Mouse (Mus musculus) stomach, embryonic 14.5 days (tissue): Measurements from ENCODE around the gene Rabepk. TPM values are rescaled to one million over a fixed set of nuclear protein-coding genes. Genes with fewer than 3 reads are reported as not detected.

Source experiments
- ATAC-seq: fragments of 200-750 bp; cut with Nextera tagmentation; 2 replicates; pipeline ENCODE4 v1.8.0; 2017; ENCODE audit warnings: low read depth, moderate TSS enrichment; ENCODE audit not compliant: insufficient number of reproducible peaks, insufficient read depth, low FRiP score
- H3K27ac ChIP-seq: fragments of 300-500 bp; sonication (generic); 2 replicates; pipeline ENCODE4 v1.5.1; 2014; ENCODE audit warnings: mild to moderate bottlenecking, low read length, moderate library complexity, mixed read lengths
- H3K27me3 ChIP-seq: fragments of 300-500 bp; sonication (generic); 2 replicates; pipeline ENCODE4 v1.6.1; 2014; ENCODE audit warnings: low read length, control low read depth, mixed read lengths; ENCODE audit not compliant: control insufficient read depth, insufficient read depth
- H3K36me3 ChIP-seq: fragments of 300-500 bp; sonication (generic); 2 replicates; pipeline ENCODE4 v1.6.1; 2014; ENCODE audit warnings: mild to moderate bottlenecking, control low read depth, low read length, moderate library complexity, mixed read lengths; ENCODE audit not compliant: control insufficient read depth, insufficient read depth
- H3K4me1 ChIP-seq: fragments of 300-500 bp; sonication (generic); 2 replicates; pipeline ENCODE4 v1.6.1; 2014; ENCODE audit warnings: low read length, control low read depth, mixed read lengths; ENCODE audit not compliant: control insufficient read depth, insufficient read depth
- H3K4me2 ChIP-seq: fragments of 300-500 bp; sonication (generic); replicated peaks from 2 replicates; pipeline ENCODE4 v1.6.1; 2014; ENCODE audit warnings: low read depth, low read length, control low read depth
- H3K4me3 ChIP-seq: fragments of 300-500 bp; sonication (generic); 2 replicates; pipeline ENCODE4 v1.5.1; 2014; ENCODE audit warnings: low read depth, low read length, control low read depth
- H3K9ac ChIP-seq: fragments of 300-500 bp; sonication (generic); replicated peaks from 2 replicates; pipeline ENCODE4 v1.6.1; 2014; ENCODE audit warnings: low read depth, mild to moderate bottlenecking, control low read depth, low read length, moderate library complexity, mixed read lengths
- H3K9me3 ChIP-seq: fragments of 300-500 bp; sonication (generic); 2 replicates; pipeline ENCODE4 v1.6.1; 2016; ENCODE audit warnings: low read depth, low read length, control low read depth; ENCODE audit not compliant: control insufficient read depth
- WGBS: fragments of 180-500 bp; shearing (Covaris S2); extraction: QIAGEN DNeasy Blood & Tissue Kit; methylation state at CpG from one replicate; pipeline ENCODE4 v1.1.7; 2014; 5-methylcytosine and 5-hydroxymethylcytosine counted together
- polyA plus RNA-seq: library from polyadenylated mRNA; unstranded; fragments of >200 nt; fragmentation: Nextera tagmentation; extraction: Ambion mirVana; gene quantifications from 2 replicates; pipeline ENCODE4 v1.2.1, GENCODE M21; 2014

Rabepk gene
- polyA plus RNA-seq, 1 experiment from 2014 or later = 43.1 TPM

DNA sequence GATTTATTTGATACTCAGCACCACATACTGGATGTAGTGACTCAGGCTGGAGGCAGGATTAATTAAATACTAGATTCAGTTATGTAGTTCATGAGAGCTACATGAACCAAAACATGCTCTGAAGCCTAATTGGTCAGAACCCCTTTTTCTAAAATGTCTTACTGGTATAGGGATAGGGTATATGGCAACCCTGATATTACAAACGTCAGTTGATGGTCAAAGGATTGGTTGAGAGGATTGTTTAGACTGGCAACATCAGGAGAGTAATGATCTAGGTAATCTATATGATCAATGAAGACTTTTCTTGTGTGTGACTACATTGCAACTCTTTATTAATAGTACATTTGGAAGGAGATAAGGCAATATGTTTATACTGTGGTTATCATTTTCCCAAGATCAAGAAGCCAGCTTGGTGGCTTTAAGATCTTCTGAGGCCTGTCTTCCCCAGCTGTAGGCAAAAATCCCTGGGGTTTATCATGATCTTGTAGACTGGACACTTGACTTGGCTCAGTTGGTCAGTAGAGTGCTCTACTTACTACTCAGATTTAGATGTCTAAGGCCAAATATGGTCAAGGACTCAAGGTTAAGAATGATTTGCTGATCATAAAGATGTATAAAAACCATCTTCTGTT lies 22.4 kb downstream of the Rabepk start:
- no peak overlapping the region for H3K9ac ChIP-seq
- H3K4me3 ChIP-seq = no peak overlapping the region
- H3K36me3 ChIP-seq = peaks cover 75% of the 10 kb centered on the region
- no peak for ATAC-seq
- H3K4me1 ChIP-seq = peaks cover 28% of the 10 kb centered on the region
- no peaks in the 10 kb centered on the region for H3K9me3 ChIP-seq
- H3K27me3 ChIP-seq = no peaks in the 10 kb centered on the region
- no peak overlapping the region for H3K27ac ChIP-seq
- 56% methylated on average over 1 of the region's 1 CpGs for WGBS
- H3K4me2 ChIP-seq = no peak overlapping the region

DNA sequence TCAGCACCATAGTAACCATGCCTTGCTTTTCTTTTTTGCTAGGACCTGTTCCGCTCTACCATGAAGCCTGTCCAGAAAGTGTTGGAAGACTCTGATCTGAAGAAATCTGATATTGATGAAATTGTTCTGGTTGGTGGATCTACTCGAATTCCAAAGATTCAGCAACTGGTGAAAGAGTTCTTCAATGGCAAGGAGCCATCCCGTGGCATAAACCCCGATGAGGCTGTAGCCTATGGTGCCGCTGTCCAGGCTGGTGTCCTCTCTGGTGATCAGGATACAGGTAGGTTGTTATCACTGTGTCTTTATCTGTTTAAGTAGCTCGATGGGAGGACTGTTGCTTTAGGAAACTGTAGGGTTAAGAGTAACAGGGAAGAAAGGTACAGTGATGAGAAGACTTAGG lies 25.2 kb downstream of the Rabepk start:
- Histone ChIP-seq H3K4me2 (peak overlapping the region; percentile 64), H3K27me3 (no peaks in the 10 kb centered on the region), H3K27ac (no peak overlapping the region), H3K36me3 (peaks cover 64% of the 10 kb centered on the region), H3K4me1 (peaks cover 34% of the 10 kb centered on the region), H3K4me3 (peak overlapping the region; percentile 98), H3K9me3 (no peaks in the 10 kb centered on the region), H3K9ac (no peak overlapping the region)
- ATAC-seq = no peak
- whole genome bisulfite sequencing = 91% methylated on average over 6 of the region's 6 CpGs

DNA sequence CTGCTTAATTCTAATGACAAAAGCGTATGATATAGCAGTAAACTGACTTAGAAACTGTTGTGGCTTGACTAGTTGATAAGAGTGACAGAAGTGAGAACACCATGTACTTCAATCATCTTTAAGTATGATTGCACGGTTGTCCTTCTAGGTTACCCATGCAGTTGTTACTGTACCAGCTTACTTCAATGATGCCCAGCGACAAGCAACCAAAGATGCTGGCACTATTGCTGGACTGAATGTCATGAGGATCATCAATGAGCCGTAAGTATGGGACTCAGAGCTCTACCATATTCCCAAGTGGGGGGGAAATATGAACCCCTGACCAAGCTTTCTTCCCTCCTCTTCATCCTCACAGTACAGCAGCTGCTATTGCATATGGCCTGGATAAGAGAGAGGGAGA lies 26.0 kb downstream of the Rabepk start:
- H3K27me3 ChIP-seq = no peaks in the 10 kb centered on the region
- ATAC-seq = no peak
- peak overlapping the region; percentile 25; the same call in 1 of the 2 replicates for H3K9ac ChIP-seq
- no peaks in the 10 kb centered on the region for H3K9me3 ChIP-seq
- peaks cover 56% of the 10 kb centered on the region for H3K36me3 ChIP-seq
- WGBS = 84% methylated on average over 4 of the region's 4 CpGs
- H3K4me1 ChIP-seq = peaks cover 34% of the 10 kb centered on the region
- peak overlapping the region; percentile 64 for H3K4me2 ChIP-seq
- peak overlapping the region; percentile 98 for H3K4me3 ChIP-seq
- no peak overlapping the region for H3K27ac ChIP-seq

DNA sequence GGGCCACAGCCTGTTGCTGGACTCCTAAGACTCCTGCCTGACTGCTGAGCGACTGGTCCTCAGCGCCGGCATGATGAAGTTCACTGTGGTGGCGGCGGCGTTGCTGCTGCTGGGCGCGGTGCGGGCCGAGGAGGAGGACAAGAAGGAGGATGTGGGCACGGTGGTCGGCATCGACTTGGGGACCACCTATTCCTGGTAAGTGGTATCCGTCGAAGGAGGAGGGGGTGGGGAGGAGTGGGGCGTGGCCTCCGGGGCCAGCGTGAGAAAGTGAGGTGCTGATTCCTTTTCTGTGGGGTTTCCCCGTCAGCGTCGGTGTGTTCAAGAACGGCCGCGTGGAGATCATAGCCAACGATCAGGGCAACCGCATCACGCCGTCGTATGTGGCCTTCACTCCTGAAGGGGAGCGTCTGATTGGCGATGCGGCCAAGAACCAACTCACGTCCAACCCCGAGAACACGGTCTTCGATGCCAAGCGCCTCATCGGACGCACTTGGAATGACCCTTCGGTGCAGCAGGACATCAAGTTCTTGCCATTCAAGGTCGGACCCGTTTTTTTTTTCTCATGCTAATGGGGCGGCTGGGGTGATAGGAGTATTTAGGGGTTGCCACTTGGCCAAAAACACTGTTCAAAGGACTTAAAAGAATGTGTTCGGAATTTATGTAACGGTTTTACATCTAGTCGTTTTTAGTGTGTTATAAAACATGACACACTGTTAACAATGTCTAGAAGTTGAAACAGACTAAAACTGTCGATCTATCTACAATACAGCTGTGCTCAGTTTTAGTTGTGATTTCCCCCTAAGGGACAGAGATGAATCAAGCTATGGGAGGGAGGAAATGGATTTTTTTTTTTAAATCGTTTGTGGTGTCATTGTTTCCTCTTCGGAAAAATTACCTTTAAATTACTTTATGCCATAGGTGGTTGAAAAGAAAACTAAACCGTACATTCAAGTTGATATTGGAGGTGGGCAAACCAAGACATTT lies 27.2 kb downstream of the Rabepk start:
- Histone ChIP-seq H3K9me3 (no peaks in the 10 kb centered on the region), H3K4me3 (peak overlapping the region; percentile 98), H3K9ac (peak overlapping the region; percentile 99), H3K4me2 (peak overlapping the region; percentile 64), H3K27me3 (no peaks in the 10 kb centered on the region), H3K4me1 (peaks cover 34% of the 10 kb centered on the region), H3K36me3 (peaks cover 45% of the 10 kb centered on the region), H3K27ac (peak overlapping the region; percentile 91)
- WGBS = 3% methylated on average over 50 of the region's 50 CpGs
- ATAC-seq = no peak; the same call in 1 of the 2 replicates

DNA sequence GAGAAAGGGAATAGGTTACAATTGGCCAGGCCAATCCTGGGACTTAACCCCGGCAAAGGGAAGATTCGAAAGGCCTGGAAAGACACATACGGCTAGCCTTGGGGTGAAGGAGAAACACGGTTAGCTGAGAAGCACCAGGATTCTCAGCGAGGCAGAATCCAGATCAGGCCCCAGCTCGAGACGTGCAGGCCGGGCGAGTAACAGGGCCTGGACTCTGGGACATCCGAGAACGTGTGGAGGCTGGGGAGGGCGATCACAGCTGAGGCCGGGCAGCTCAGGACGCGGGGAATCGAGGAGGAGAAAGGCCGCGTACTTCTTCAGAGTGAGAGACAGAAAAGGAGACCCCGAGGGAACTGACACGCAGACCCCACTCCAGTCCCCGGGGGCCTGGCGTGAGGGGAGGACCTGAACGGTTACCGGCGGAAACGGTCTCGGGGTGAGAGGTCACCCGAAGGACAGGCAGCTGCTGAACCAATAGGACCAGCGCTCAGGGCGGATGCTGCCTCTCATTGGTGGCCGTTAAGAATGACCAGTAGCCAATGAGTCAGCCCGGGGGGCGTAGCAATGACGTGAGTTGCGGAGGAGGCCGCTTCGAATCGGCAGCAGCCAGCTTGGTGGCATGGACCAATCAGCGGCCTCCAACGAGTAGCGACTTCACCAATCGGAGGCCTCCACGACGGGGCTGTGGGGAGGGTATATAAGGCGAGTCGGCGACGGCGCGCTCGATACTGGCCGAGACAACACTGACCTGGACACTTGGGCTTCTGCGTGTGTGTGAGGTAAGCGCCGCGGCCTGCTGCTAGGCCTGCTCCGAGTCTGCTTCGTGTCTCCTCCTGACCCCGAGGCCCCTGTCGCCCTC lies 28.1 kb downstream of the Rabepk start, which contains the start of gene Hspa5:
TSS of gene Hspa5 (plus strand) at position 603 of the 859 bp plus-strand sequence.
- ATAC-seq = peak; percentile 99
- Histone ChIP-seq H3K9me3 (no peaks in the 10 kb centered on the region), H3K27me3 (no peaks in the 10 kb centered on the region), H3K27ac (peak within 1 kb of the TSS; percentile 91), H3K36me3 (peaks cover 36% of the 10 kb centered on the region), H3K9ac (peak within 1 kb of the TSS; percentile 99), H3K4me1 (peaks cover 34% of the 10 kb centered on the region), H3K4me3 (peak within 1 kb of the TSS; percentile 98), H3K4me2 (peak within 1 kb of the TSS; percentile 74)
- under 1% methylated on average over 59 of the region's 60 CpGs for WGBS

DNA sequence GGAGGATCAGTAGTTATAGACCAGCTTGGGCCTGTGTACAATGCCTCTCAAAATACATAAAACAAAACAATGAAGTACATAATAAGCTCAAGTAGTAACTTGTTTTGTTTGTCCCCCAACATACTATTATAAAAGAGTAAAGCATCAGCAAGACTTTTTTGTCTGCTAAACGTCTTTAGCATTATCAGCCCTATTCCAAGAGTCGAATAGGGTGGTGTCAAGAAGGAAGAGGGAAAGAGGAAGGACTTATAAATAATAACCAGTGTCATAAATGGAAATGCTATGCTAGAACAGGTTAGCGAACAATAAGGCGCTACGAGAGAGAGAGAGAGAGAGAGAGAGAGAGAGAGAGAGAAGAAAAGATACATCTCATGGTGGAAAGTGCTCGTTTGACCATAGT lies 28.8 kb downstream of the Rabepk start:
- Histone ChIP-seq H3K27me3 (no peaks in the 10 kb centered on the region), H3K4me3 (peak overlapping the region; percentile 98), H3K9ac (peak overlapping the region; percentile 67), H3K27ac (peak overlapping the region; percentile 62), H3K4me1 (peaks cover 33% of the 10 kb centered on the region), H3K4me2 (peak overlapping the region; percentile 74), H3K9me3 (no peaks in the 10 kb centered on the region), H3K36me3 (peaks cover 29% of the 10 kb centered on the region)
- 2% methylated on average over 6 of the region's 6 CpGs for WGBS
- no peak for ATAC-seq

DNA sequence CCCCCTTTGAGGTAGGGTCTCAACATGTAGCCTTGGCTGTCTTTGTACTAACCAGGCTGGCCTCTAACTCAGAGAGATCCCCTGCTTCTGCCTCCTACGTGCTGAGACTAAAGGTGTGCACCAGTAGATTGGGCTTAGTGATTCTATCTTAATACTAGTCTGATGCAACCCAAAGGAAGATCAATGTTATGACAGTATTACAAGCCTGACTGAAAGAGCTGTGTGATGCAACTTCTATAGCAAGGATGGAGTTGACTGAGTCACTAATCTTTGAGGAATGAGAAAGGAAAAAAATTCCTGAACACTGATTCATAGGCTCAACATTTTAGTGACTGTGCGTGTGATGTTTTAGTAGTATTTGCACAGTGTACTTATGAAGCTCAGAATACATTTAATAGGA lies 29.7 kb downstream of the Rabepk start:
- H3K4me1 ChIP-seq = peaks cover 26% of the 10 kb centered on the region
- H3K4me3 ChIP-seq = 0 out of 2 replicates have a peak overlapping the region, but pooled peaks have one; percentile 98

DNA sequence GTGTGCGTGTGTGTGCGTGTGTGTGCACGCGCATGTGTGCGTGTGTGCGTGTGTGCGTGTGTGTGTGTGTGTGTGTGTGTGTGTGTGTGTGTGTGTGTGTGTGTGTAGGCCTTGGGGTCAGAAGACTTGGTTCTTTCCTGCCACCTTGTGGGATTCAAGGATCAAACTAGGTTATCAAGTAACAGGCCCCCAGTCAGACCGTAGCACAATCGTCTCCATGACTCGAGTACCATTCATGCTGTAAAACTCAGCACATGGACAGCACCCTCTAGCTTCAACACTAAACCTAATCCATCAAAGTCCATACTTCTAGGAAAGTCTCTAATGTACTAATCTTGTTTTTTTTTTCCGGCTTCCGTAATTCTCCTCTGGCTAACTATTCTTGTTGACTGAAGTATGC lies 34.9 kb downstream of the Rabepk start:
- no peak for ATAC-seq

More for the DNA sequence above, 29.7 kb downstream of the Rabepk start:
- Histone ChIP-seq H3K27ac (no peak overlapping the region), H3K9ac (no peak overlapping the region), H3K4me2 (peak overlapping the region; percentile 74; the same call in 1 of the 2 replicates), H3K9me3 (no peaks in the 10 kb centered on the region), H3K36me3 (peaks cover 21% of the 10 kb centered on the region), H3K27me3 (no peaks in the 10 kb centered on the region)
- WGBS = 88% methylated on average over 2 of the region's 2 CpGs
- no peak for ATAC-seq

More for the DNA sequence above, 34.9 kb downstream of the Rabepk start:
- no peak overlapping the region for H3K9ac ChIP-seq
- no peaks in the 10 kb centered on the region for H3K4me1 ChIP-seq
- no peaks in the 10 kb centered on the region for H3K36me3 ChIP-seq
- no peak overlapping the region for H3K4me2 ChIP-seq
- H3K4me3 ChIP-seq = no peak overlapping the region
- H3K27me3 ChIP-seq = no peaks in the 10 kb centered on the region
- H3K27ac ChIP-seq = no peak overlapping the region
- H3K9me3 ChIP-seq = no peaks in the 10 kb centered on the region
- WGBS = 75% methylated on average over 12 of the region's 12 CpGs
